Mouse (Mus musculus): Measurements from ENCODE around the gene Spint4.

- TF ChIP-seq CTCF (IDR thresholded peaks at IDR 0.05; ENCODE audit: borderline replicate concordance, insufficient read depth, low read length) (no peak), POLR2A (IDR thresholded peaks at IDR 0.05; ENCODE audit: low read depth, low read length) (peak; percentile 40)
Measured at GRCm38 (mm10) chr2:164745843-164746479, 47.7 kb downstream of the Spint4 start, which contains the start of the genes Wfdc3 and Dnttip1.

Data from embryonic fibroblast, embryonic 13.5 days (primary cell).